Mouse (Mus musculus) neural tube, embryonic 14.5 days (tissue): ENCODE data around the gene Soga1. TPM values are rescaled to one million over a fixed set of nuclear protein-coding genes. Genes with fewer than 3 reads are reported as not detected.
A peak's percentile ranks its signal among the peaks of the same experiment; 100 is the strongest.

Experiments used
- ATAC-seq: fragments of 200-750 bp; cut with Nextera tagmentation; 2 replicates; pipeline ENCODE4 v1.8.0; 2017; ENCODE audit warnings: low read depth, mild to moderate bottlenecking, moderate TSS enrichment, moderate library complexity
- H3K27ac ChIP-seq: fragments of 300-500 bp; sonication (generic); 2 replicates; pipeline ENCODE4 v1.5.1; 2014; ENCODE audit warnings: low read depth, mild to moderate bottlenecking, control low read depth, low read length, moderate library complexity, mixed read lengths
- H3K27me3 ChIP-seq: fragments of 300-500 bp; sonication (generic); 2 replicates; pipeline ENCODE4 v1.6.1; 2014; ENCODE audit warnings: low read length; ENCODE audit not compliant: control insufficient read depth, insufficient read depth
- H3K36me3 ChIP-seq: fragments of 300-500 bp; sonication (generic); 2 replicates; pipeline ENCODE4 v1.6.1; 2014; ENCODE audit warnings: low read length, mixed read lengths; ENCODE audit not compliant: control insufficient read depth, insufficient read depth
- H3K4me1 ChIP-seq: fragments of 300-500 bp; sonication (generic); 2 replicates; pipeline ENCODE4 v1.6.1; 2014; ENCODE audit warnings: low read length; ENCODE audit not compliant: control insufficient read depth, insufficient read depth
- H3K4me2 ChIP-seq: fragments of 300-500 bp; sonication (generic); 2 replicates; pipeline ENCODE4 v1.6.1; 2014; ENCODE audit warnings: mild to moderate bottlenecking, low read depth, low read length, control low read depth
- H3K4me3 ChIP-seq: fragments of 300-500 bp; sonication (generic); 2 replicates; pipeline ENCODE4 v1.5.1; 2014; ENCODE audit warnings: low read depth, low read length, control low read depth, mixed read lengths
- H3K9ac ChIP-seq: fragments of 300-500 bp; sonication (generic); replicated peaks from 2 replicates; pipeline ENCODE4 v1.6.1; 2014; ENCODE audit warnings: low read depth, mild to moderate bottlenecking, control low read depth, low read length, mixed read lengths
- H3K9me3 ChIP-seq: fragments of 300-500 bp; sonication (generic); 2 replicates; pipeline ENCODE4 v1.6.1; 2016; ENCODE audit warnings: low read length; ENCODE audit not compliant: control insufficient read depth
- WGBS: fragments of 180-500 bp; shearing (Covaris S2); extraction: QIAGEN DNeasy Blood & Tissue Kit; methylation state at CpG from one replicate; pipeline ENCODE4 v1.1.7; 2014; 5-methylcytosine and 5-hydroxymethylcytosine counted together
- polyA plus RNA-seq: library from polyadenylated mRNA; unstranded; fragments of >200 nt; fragmentation: Nextera tagmentation; extraction: Ambion mirVana; gene quantifications from 2 replicates; pipeline ENCODE4 v1.2.1, GENCODE M21; 2014

Soga1 gene
- polyA plus RNA-seq, 1 experiment from 2014 or later: 10.2 TPM

GRCm38 (mm10) chr2:157006511-157007233 lies 72.4 kb downstream of the Soga1 start, which contains the start of gene Dsn1:
TSS of gene Dsn1 (minus strand) at chr2:157007154.
- Histone ChIP-seq H3K4me2 (peak within 1 kb of the TSS; percentile 98), H3K9me3 (no peaks in the 10 kb centered on the region), H3K9ac (peak within 1 kb of the TSS; percentile 41), H3K27me3 (no peaks in the 10 kb centered on the region), H3K36me3 (no peaks in the 10 kb centered on the region), H3K27ac (peak within 1 kb of the TSS; percentile 52), H3K4me1 (peaks cover 7% of the 10 kb centered on the region; the same call in 1 of the 2 replicates), H3K4me3 (peak within 1 kb of the TSS; percentile 54)
- ATAC-seq: peak; percentile 79
- under 1% methylated on average over 54 of the region's 56 CpGs for WGBS

GRCm38 (mm10) chr2:157002321-157002720 lies 76.7 kb downstream of the Soga1 start:
- no peaks in the 10 kb centered on the region for H3K36me3 ChIP-seq
- WGBS: 95% methylated on average over 4 of the region's 4 CpGs
- no peaks in the 10 kb centered on the region for H3K9me3 ChIP-seq
- H3K4me2 ChIP-seq: no peak overlapping the region
- no peak overlapping the region for H3K9ac ChIP-seq
- no peak overlapping the region for H3K27ac ChIP-seq
- H3K27me3 ChIP-seq: no peaks in the 10 kb centered on the region
- ATAC-seq: no peak
- no peak overlapping the region for H3K4me3 ChIP-seq
- peaks cover 5% of the 10 kb centered on the region; the same call in 1 of the 2 replicates for H3K4me1 ChIP-seq

GRCm38 (mm10) chr2:156998263-156998662 lies 80.8 kb downstream of the Soga1 start:
- Histone ChIP-seq H3K27ac (no peak overlapping the region), H3K36me3 (no peaks in the 10 kb centered on the region), H3K27me3 (no peaks in the 10 kb centered on the region), H3K4me1 (no peaks in the 10 kb centered on the region), H3K9me3 (no peaks in the 10 kb centered on the region), H3K4me2 (no peak overlapping the region), H3K4me3 (no peak overlapping the region), H3K9ac (no peak overlapping the region)
- 91% methylated on average over 5 of the region's 5 CpGs for WGBS
- no peak for ATAC-seq

- Histone ChIP-seq H3K27me3 (no peaks in the 10 kb centered on the region), H3K27ac (no peak overlapping the region), H3K9ac (no peak overlapping the region), H3K4me2 (no peak overlapping the region), H3K4me1 (no peaks in the 10 kb centered on the region), H3K9me3 (no peaks in the 10 kb centered on the region), H3K36me3 (no peaks in the 10 kb centered on the region), H3K4me3 (no peak overlapping the region)
- 66% methylated on average over 6 of the region's 6 CpGs for WGBS
- ATAC-seq: no peak
Measured at GRCm38 (mm10) chr2:156996576-156996975, 82.5 kb downstream of the Soga1 start.

- H3K4me2 ChIP-seq: peak within 1 kb of the TSS; percentile 89
- peak; percentile 96 for ATAC-seq
- peak within 1 kb of the TSS; percentile 78 for H3K27ac ChIP-seq
- H3K4me3 ChIP-seq: peak within 1 kb of the TSS; percentile 94
- H3K9me3 ChIP-seq: no peaks in the 10 kb centered on the region
- no peaks in the 10 kb centered on the region for H3K36me3 ChIP-seq
- H3K27me3 ChIP-seq: no peaks in the 10 kb centered on the region
- H3K9ac ChIP-seq: peak within 1 kb of the TSS; percentile 89
- under 1% methylated on average over 65 of the region's 66 CpGs for WGBS
- H3K4me1 ChIP-seq: peaks cover 5% of the 10 kb centered on the region; the same call in 1 of the 2 replicates
Measured at GRCm38 (mm10) chr2:156991470-156992319, 87.4 kb downstream of the Soga1 start, which contains the start of gene Ndrg3. TSS of gene Ndrg3 (minus strand) at chr2:156992056.

- H3K36me3 ChIP-seq: no peaks in the 10 kb centered on the region
- peaks cover 5% of the 10 kb centered on the region; the same call in 1 of the 2 replicates for H3K4me1 ChIP-seq
- 3% methylated on average over 16 of the region's 16 CpGs for WGBS
- H3K9me3 ChIP-seq: no peaks in the 10 kb centered on the region
- ATAC-seq: 0 out of 2 replicates have a peak, but pooled peaks have one; percentile 6
- peak overlapping the region; percentile 94 for H3K4me3 ChIP-seq
- peak overlapping the region; percentile 89 for H3K4me2 ChIP-seq
- peak overlapping the region; percentile 89 for H3K9ac ChIP-seq
- no peaks in the 10 kb centered on the region for H3K27me3 ChIP-seq
- H3K27ac ChIP-seq: no peak overlapping the region
Measured at GRCm38 (mm10) chr2:156990727-156991431, 88.2 kb downstream of the Soga1 start.

- ATAC-seq: no peak
- 71% methylated on average over 3 of the region's 3 CpGs for WGBS
- H3K4me3 ChIP-seq: no peak overlapping the region
Measured at GRCm38 (mm10) chr2:156987316-156987715, 91.7 kb downstream of the Soga1 start.

GRCm38 (mm10) chr2:156982864-156983263 lies 96.2 kb downstream of the Soga1 start:
- no peak for ATAC-seq
- H3K4me2 ChIP-seq: no peak overlapping the region
- no peaks in the 10 kb centered on the region for H3K36me3 ChIP-seq
- no peak overlapping the region for H3K9ac ChIP-seq
- H3K27me3 ChIP-seq: no peaks in the 10 kb centered on the region
- peaks cover 7% of the 10 kb centered on the region; the same call in 1 of the 2 replicates for H3K4me1 ChIP-seq
- no peaks in the 10 kb centered on the region for H3K9me3 ChIP-seq
- H3K4me3 ChIP-seq: no peak overlapping the region
- 73% methylated on average over 2 of the region's 2 CpGs for WGBS
- no peak overlapping the region for H3K27ac ChIP-seq

More at GRCm38 (mm10) chr2:156987316-156987715, 91.7 kb downstream of the Soga1 start:
- H3K36me3 ChIP-seq: no peaks in the 10 kb centered on the region
- no peak overlapping the region for H3K9ac ChIP-seq
- H3K4me1 ChIP-seq: peaks cover 11% of the 10 kb centered on the region
- H3K4me2 ChIP-seq: no peak overlapping the region
- no peaks in the 10 kb centered on the region for H3K9me3 ChIP-seq
- no peaks in the 10 kb centered on the region for H3K27me3 ChIP-seq
- H3K27ac ChIP-seq: no peak overlapping the region
